Mouse (Mus musculus) NIH3T3 (cell line): Measurements from ENCODE around the gene Pex13.

Experiments
- DNase-seq: peaks from one replicate; pipeline ENCODE4 v3.0.0-alpha.2; 2012; ENCODE audit warnings: low read depth

The Pex13 gene

GRCm38 (mm10) chr11:23665798-23666501 is at the start of gene Pex13:
Pex13 (minus strand) TSS chr11:23665959.
- peak; percentile 96 for DNase-seq

DNA sequence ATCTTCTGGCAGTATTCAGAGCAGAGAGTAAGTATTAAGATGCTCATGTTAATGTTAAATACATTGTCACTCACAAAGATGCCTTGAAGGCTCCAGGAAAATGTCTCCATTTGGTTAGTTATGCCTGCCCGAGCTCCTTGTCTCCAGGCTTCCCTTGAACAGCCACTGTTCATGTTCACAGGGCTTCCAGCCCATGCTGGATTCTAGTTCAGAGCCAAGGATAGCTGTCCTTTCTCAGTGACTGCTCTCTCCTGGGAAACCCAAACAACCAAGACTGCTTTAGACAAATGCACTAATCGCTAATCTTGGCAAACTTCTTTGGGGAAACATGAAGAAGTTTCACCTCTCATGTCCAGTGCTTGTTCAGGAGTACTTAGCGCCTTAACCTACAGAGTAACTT is 46.5 kb upstream of the Pex13 start:
- DNase-seq = no peak

DNA sequence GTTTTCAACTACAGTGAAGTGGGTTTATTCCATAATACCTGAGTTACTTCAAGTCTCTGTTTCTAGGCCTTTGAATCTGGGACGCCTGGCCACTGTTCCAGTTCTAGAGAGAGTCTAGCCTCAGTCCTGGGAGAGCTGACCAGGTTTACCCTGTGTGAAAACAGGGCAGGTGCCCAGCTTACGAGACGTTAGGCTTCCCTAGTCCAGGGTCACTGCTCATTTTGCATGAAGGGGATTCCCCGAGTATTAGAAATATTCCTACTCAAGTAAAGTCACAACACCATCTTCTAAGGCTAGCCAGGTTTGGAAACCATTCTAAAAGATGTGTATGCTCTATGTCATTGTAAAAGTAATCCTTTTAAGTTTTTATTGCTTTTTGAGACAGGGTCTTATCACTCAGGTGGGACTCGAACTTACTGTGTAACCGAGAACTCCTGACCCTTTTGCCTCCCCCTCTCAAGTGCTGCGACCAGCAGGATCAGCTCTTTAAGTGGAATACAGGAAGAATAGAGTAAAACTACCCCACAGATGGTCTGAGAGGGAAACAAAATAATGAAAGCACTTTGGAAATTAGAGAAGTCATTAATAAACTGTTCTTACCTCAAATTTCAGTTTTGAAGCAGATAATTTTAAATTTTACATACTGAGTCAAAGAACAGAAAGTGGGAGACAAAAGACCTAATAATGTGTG is 39.0 kb upstream of the Pex13 start:
- DNase-seq = no peak

DNA sequence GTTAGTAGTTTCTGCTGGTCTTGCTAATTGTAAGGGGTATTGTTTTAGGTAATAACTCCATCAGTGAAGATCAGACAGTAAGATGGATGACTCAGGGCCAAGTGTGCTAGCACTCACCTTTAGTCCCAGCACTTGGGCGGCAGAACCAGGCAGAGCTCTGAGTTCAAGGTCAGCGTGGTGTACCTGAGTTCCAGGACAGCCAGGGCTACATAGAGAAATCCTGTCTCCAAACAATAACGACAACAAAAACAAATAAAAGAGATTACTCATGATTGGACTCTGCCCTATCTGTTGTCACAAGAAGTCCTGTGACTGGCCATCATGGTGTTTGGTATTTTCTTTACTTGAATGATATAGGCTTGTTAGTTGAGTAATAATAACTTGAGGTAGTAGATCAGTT is 36.1 kb upstream of the Pex13 start:
- DNase-seq = no peak

- DNase-seq = no peak
Observed at GRCm38 (mm10) chr11:23699414-23700095, 33.8 kb upstream of the Pex13 start.

DNA sequence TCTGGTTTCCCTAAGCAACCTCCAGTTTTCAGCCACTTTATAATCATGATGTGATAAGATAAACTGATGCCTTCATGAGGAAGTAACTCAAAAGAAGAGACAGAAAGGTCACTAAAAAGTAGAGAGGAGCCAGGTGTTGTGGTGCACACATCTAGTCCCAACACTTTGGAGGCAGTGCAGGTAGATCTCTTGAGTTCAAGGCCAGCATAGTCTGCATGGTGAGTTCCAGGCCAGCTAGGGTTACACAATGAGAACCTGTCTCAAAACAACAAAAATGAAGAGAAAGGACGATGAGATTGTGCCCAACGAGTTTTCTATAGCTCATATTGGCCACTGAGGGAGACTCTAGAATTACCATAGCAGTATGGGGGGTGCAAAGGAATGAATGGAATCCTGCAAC is 32.8 kb upstream of the Pex13 start:
- DNase-seq = no peak

GRCm38 (mm10) chr11:23695847-23696246 is 30.1 kb upstream of the Pex13 start:
- no peak for DNase-seq

DNA sequence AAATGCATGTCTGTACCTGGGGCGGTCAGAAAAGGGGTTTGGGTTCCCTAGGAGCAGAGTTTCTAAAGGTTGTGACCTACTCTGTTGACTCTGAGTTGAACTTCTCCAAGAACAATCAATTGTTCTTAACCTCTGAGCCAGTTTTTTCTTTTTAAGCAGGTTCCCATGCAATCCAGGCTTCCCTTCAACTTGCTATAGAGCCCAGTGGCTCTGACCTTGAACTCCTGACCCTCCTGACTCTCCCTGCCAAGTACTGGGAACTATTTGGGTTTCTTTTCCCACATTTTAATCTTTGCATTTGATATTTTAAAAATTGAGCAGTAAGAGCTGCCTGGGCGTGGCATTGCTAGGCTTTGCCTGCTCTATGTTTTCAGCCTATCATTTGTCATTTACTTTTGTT is 27.5 kb upstream of the Pex13 start:
- DNase-seq = no peak

DNA sequence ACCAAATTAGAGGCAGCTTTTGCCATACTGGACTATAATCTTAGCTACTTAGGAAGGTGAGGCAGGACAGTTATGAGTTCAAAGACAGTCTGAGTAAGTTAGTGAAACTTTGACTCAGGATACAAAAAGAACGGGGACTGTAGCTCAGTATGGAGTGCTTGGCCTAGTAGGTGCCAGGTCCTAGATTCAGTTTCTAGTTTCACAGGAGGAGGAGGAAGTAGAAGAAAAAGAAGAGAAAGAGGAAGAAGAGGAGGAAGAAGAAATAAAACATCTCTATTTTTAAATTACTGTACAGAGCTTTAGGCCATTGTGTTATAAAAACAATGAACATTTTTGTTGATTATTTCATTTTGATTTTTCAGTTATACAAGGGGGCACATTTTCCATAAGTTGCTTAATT is 22.3 kb upstream of the Pex13 start:
- no peak for DNase-seq

GRCm38 (mm10) chr11:23686671-23687070 is 20.9 kb upstream of the Pex13 start:
- no peak for DNase-seq

DNA sequence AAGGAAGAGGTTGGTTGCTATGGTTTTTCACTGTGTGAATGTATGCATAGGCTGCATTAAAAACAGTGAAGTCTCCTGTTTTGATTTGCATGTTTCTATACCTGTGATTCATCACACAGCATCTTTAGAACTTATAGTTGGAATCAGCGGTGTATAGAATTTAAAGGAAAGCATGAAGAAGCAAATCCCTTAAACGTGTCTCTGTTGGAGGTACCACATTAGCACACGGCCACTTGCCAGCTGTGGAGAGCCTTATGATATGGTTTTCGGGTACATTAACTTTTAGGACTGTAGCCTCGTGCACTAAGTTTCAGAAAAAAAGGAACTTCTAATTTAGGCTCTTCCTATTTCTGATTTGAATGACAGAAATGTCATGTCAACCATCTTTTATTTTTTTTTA is 16.8 kb upstream of the Pex13 start:
- no peak for DNase-seq

DNA sequence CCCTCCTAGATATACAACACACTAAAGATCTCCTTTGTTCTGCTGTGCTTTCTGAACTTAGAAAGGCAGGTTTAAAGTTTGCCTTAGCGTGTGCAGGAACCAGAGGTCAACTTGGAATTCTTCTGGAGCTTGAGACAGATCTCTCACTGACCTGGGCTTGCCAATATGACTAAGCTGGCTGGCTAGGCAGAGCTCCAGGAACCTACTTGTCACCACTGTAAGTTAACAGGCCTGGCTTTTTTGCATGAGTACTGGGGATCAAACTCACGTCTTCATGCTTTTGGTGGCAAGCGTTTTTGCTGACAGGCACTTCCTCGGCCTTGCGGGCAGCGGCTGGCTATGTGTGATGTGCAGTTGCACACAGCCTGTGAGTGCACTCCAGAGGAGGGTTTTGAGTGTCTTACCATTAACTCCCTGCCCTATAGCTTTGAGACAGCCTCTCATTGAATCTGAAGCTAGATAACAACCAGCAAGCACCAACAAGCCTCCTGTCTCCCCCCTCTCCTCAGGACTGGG is 14.7 kb upstream of the Pex13 start:
- peak; percentile 66 for DNase-seq

- DNase-seq = peak; percentile 89
Observed at GRCm38 (mm10) chr11:23679044-23679642, 13.4 kb upstream of the Pex13 start.

DNA sequence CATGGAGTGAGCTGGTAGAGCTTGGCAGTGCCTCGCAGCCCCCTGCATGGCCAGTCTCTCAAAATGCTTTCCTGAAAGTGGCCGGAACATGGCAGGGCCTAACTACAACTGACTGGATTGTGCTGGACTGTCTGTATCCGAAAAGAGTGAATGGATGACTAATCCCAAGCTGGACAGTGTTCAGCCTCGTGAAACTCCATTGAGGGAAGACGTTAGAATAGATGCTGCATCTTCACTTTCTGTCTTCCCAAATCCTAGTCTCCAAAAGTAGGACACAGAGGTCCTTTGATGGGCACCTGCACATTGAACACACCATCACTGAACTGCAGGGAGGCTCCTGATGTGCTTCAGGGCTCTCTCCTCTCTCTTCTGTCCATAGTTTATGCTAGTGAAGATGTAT is 10.3 kb upstream of the Pex13 start:
- DNase-seq = no peak

DNA sequence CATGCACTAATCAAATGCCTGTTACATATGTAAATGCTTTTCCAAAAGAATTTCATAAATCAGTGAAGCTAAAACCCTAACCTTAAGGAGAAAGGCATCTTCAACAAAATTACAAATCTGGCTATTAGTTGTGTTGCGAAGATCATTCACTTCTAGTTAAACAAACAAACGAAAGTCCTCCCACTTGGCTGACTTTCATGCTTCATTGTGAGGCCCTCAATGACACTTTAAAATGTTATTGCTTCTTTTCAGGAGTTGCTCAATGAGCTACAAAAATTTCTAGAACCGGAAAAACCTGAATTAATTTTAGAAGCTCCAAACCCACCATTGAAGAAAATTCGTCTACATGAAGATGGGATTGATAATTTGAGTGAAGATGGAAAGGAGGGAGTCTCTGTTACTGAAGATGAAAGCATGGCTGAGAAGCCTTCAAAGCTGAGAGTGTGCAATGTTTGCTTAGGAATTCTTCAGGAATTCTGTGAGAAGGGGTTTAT is 6.5 kb upstream of the Pex13 start:
- no peak for DNase-seq

DNA sequence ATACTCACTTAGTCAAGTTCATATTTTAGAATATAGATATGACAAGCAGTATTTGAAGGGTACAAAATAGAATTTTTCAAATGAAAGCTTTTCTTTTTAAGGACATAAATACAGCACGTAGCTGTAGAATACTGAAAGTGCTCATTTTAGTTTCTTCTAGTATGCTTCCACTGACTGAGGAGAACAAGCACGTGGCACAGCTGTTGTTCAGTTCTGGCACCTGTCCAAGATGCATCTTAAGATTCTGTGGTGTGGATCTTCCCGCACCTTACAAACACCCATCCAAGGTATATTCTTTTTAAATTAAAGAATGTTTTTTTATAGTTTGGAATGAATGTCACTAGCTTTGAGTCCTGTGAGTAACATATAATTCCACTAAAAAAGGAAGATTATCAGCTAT is 1.4 kb upstream of the Pex13 start:
- peak; percentile 59 for DNase-seq

GRCm38 (mm10) chr11:23666526-23666925 is 767 bp upstream of the Pex13 start:
- no peak for DNase-seq

DNA sequence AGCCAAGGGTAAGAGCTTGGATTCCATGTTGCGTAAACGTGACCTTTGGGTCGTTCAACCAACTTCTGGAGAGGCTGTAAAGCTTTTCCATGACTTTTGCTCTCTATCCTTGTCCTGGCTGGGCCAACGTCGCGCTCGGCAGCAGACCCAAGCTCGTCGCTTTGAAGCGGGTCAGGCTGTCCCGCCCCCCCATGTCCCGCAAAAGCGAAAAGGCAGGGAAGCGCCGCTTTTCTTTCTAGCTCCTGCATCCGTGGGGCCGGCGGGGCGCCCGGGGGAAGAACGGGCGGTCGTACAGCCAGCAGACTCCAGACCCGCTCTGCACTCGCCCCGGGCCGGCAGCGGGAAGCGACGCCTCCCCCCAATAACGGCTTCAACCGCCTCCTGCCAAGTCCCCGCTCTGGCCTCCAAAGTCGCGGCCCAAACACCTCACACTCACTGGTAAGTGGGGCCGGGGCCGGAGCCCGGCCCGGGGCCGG is 410 bp downstream of the Pex13 start, which contains the start of gene Pus10:
Gene Pus10, plus strand, starts transcription at position 364 of the 476 bp plus-strand sequence.
- peak; percentile 69 for DNase-seq

DNA sequence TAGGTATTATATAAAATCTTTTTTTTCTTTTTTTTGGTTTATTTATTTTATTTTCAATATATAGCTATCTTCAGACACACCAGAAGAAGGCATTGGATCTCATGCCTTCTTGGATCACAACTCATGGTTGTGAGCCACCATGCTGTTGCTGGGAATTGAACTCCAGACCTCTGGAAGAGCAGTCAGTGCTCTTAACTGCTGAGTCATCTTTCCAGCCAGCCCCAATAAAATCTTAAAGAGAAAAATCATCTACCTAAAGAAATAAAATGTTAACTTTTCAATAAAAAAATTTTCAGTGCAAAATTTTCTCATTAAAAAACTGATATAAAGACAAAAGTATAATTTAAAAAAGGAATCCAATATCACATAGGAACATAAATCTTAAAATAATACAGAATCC is 1.5 kb downstream of the Pex13 start:
- DNase-seq = peak; percentile 16

DNA sequence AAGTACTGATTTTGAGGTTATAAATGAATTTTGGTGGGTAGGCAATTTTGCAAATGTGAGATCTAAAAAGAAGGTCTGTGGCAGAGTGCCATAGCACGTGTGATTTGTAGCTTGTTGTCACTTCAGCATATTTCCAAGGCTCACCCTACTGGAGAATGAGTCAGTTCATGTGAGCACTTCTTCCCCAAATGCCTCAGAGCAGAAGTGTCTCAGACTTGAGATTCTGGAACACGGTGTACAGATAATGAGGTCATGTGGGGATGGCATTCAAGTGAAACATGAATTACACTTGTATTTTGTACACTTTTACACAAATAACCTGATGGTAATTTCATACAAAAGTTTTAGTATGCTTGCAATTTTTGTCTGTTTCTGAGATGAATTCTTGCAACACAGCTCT is 8.0 kb downstream of the Pex13 start:
- no peak for DNase-seq

DNA sequence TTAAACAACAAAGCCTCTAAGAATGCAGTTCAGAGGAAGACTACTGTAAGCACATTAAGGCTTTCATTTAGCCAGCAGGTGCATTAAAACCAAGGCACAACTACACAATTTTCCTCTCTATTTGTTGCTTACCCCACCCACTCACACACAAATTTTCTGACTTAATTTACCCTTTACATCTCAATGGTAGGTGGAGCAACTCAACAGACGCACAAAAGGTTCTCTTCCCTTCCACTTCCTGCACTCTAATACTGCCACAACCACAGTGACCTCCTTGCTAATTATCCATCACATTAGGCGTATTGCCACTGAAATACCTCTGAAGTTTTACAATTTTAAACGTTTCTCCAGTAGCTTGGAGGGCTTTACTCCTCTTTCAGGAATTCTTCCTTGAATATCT is 12.1 kb downstream of the Pex13 start:
- no peak for DNase-seq

DNA sequence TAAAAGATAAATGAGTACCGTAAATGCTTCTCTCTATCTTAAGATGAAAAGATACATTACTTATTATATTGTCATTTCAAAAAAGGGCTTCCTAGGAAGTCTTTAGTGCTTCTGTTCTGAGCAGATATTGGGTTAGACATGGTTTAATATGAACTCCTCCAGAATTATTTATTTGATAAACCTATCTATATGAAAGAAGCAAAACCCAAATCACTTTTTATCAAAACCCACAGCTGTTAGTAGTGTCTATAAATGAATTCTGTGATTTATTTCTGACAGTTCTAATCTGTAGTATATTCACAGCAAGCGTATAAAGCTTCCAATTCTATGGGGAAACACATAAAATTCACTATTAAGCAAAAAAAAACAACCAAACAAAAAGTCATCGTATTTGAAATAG is 17.9 kb downstream of the Pex13 start:
- no peak for DNase-seq
